13 mouse cellular contexts compared by ENCODE assay signal in the genomic region with DNA sequence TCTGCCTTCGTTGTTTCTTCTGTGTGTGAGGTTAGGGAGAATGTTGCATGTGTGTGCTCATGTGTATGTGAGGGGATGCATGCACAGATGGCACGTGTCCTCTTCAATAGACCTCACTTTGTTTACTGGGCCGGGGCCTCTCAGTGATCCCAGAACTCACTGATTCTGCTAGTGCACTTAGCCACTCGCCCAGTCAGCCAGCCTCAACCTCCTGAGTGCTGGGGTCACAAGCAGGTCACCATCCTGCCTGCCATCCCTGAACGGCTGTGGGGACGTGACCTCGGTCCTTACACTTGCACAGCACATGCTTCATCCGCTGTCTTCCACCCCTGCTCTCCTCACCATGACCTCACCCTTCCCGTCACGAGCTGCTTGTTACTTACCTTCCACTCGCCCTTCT. TPM values are rescaled to one million over a fixed set of nuclear protein-coding genes. Genes with fewer than 3 reads are reported as not detected.
A peak's percentile ranks its signal among the peaks of the same experiment; 100 is the strongest.
DNase-seq lines count a peak whose midpoint lies in the region; ATAC-seq and TF ChIP-seq lines count a peak whose summit lies in the region.
"Had no signal": no experiment of that assay in that cellular context is flagged by ENCODE, and none has a peak within 500 bp of the region (broad histone marks: within the 10 kb centered on the region; RNA-seq: fewer than 3 reads in every experiment).

No protein-coding gene starts in this region.

- no peak overlapping the region for H3K4me2 ChIP-seq in heart, embryonic 13.5 days
- H3K4me2 ChIP-seq in heart, embryonic 11.5 days = no peak overlapping the region
- H3K4me2 ChIP-seq in neural tube, embryonic 15.5 days = no peak overlapping the region
- H3K4me2 ChIP-seq in hindbrain, postnatal 0 days (ENCODE audit: low read depth, low read length) = no peak overlapping the region

- peak overlapping the region; percentile 28; the same call in 1 of the 2 replicates for H3K9ac ChIP-seq in heart, embryonic 13.5 days
- no peak overlapping the region for H3K9ac ChIP-seq in heart, embryonic 11.5 days (ENCODE audit: low read depth, low read length)
- H3K9ac ChIP-seq in neural tube, embryonic 15.5 days (replicated peaks) = no peak overlapping the region
- no peak overlapping the region for H3K9ac ChIP-seq in hindbrain, postnatal 0 days (replicated peaks; ENCODE audit: low read length)
- H3K9ac ChIP-seq: liver, embryonic 14.5 days had no signal

- ATAC-seq in heart, embryonic 13.5 days (ENCODE audit: extremely low read depth, insufficient number of reproducible peaks, low FRiP score, low TSS enrichment) = no peak
- ATAC-seq in heart, embryonic 11.5 days (replicated peaks; ENCODE audit: insufficient number of reproducible peaks, low FRiP score, low TSS enrichment) = no peak
- no peak for ATAC-seq in neural tube, embryonic 15.5 days (ENCODE audit: low FRiP score)
- ATAC-seq in hindbrain, postnatal 0 days = peak; percentile 37; the same call in 1 of the 2 replicates
- ATAC-seq in megakaryocyte progenitor cell, adult 5-6 weeks (replicated peaks; ENCODE audit: poor library complexity) = no peak

- H3K27me3 ChIP-seq in heart, embryonic 13.5 days (replicated peaks) = no peaks in the 10 kb centered on the region
- no peaks in the 10 kb centered on the region for H3K27me3 ChIP-seq in heart, embryonic 11.5 days (ENCODE audit: control insufficient read depth, insufficient read depth, low read length)
- no peaks in the 10 kb centered on the region for H3K27me3 ChIP-seq in neural tube, embryonic 15.5 days (replicated peaks)
- H3K27me3 ChIP-seq in hindbrain, postnatal 0 days (ENCODE audit: insufficient read depth, low read length) = no peaks in the 10 kb centered on the region

- WGBS in heart, embryonic 13.5 days = 42% methylated on average over 11 of the region's 11 CpGs
- WGBS in heart, embryonic 11.5 days (ENCODE audit: insufficient replicate concordance) = 38% methylated on average over 11 of the region's 11 CpGs
- 37% methylated on average over 11 of the region's 11 CpGs for WGBS in neural tube, embryonic 15.5 days
- 57% methylated on average over 11 of the region's 11 CpGs for WGBS in hindbrain, postnatal 0 days

- peaks cover 32% of the 10 kb centered on the region for H3K4me1 ChIP-seq in heart, embryonic 13.5 days
- peaks cover 9% of the 10 kb centered on the region; the same call in 1 of the 2 replicates for H3K4me1 ChIP-seq in heart, embryonic 11.5 days (ENCODE audit: control insufficient read depth, insufficient read depth, low read length)
- H3K4me1 ChIP-seq in neural tube, embryonic 15.5 days = peaks cover 16% of the 10 kb centered on the region
- H3K4me1 ChIP-seq in hindbrain, postnatal 0 days (ENCODE audit: insufficient read depth, low read length) = no peaks in the 10 kb centered on the region

- no peaks in the 10 kb centered on the region for H3K9me3 ChIP-seq in heart, embryonic 13.5 days
- no peaks in the 10 kb centered on the region for H3K9me3 ChIP-seq in heart, embryonic 11.5 days (replicated peaks; ENCODE audit: control insufficient read depth, low read length)
- H3K9me3 ChIP-seq in neural tube, embryonic 15.5 days (replicated peaks) = no peaks in the 10 kb centered on the region
- H3K9me3 ChIP-seq in hindbrain, postnatal 0 days (ENCODE audit: low read length) = no peaks in the 10 kb centered on the region

- DNase-seq in neural tube, embryonic 10.5 days (ENCODE audit: extremely low spot score, low spot score) = peak; percentile 41
- peak; percentile 38 for DNase-seq in hindbrain, postnatal 0 days (ENCODE audit: low spot score)
- DNase-seq in kidney, postnatal 14 days = no peak
- DNase-seq: layer of hippocampus, adult 9-11 months; right cerebral cortex, postnatal 14 days had no signal

- no peak overlapping the region for H3K4me3 ChIP-seq in heart, embryonic 13.5 days
- H3K4me3 ChIP-seq in heart, embryonic 11.5 days (ENCODE audit: low read depth, low read length) = no peak overlapping the region
- no peak overlapping the region for H3K4me3 ChIP-seq in neural tube, embryonic 15.5 days (replicated peaks)
- no peak overlapping the region for H3K4me3 ChIP-seq in hindbrain, postnatal 0 days (ENCODE audit: low read length)
- H3K4me3 ChIP-seq: erythroblast, embryonic 14.5 days had no signal

- peaks cover 29% of the 10 kb centered on the region for H3K36me3 ChIP-seq in heart, embryonic 13.5 days
- no peaks in the 10 kb centered on the region for H3K36me3 ChIP-seq in heart, embryonic 11.5 days (ENCODE audit: control insufficient read depth, insufficient read depth, low read length)
- H3K36me3 ChIP-seq in neural tube, embryonic 15.5 days = peaks cover 34% of the 10 kb centered on the region
- peaks cover 15% of the 10 kb centered on the region for H3K36me3 ChIP-seq in hindbrain, postnatal 0 days (ENCODE audit: insufficient read depth, low read length)

- no peak for TF ChIP-seq CTCF in hindbrain, postnatal 0 days (IDR thresholded peaks at IDR 0.05; ENCODE audit: low read depth)

- H3K27ac ChIP-seq in heart, embryonic 13.5 days (replicated peaks) = no peak overlapping the region
- no peak overlapping the region for H3K27ac ChIP-seq in heart, embryonic 11.5 days (ENCODE audit: low read depth, low read length)
- no peak overlapping the region for H3K27ac ChIP-seq in neural tube, embryonic 15.5 days (replicated peaks)
- H3K27ac ChIP-seq in hindbrain, postnatal 0 days = peak overlapping the region; percentile 52
- H3K27ac ChIP-seq: liver, embryonic 14.5 days had no signal

RNA-seq across cellular contexts. Expression of gene Stxbp1, which starts 23.9 kb away (rescaled TPM):
- 23.6 and 24.8 TPM in 2 replicates for polyA plus RNA-seq in heart, embryonic 13.5 days (2015; fragmentation: Nextera tagmentation; extraction: Ambion mirVana)
- polyA plus RNA-seq in heart, embryonic 11.5 days (2014; fragmentation: Nextera tagmentation; extraction: Ambion mirVana) = 20.6 and 26.1 TPM in 2 replicates
- 276 and 315 TPM in 2 replicates for polyA plus RNA-seq in neural tube, embryonic 15.5 days (2015; fragmentation: Nextera tagmentation; extraction: Ambion mirVana)
- total RNA-seq in hindbrain, postnatal 0 days (2014; rRNA removed) = 142 and 149 TPM in 2 replicates
- 318 and 348 TPM in 2 replicates for polyA plus RNA-seq in hindbrain, postnatal 0 days (2015; fragmentation: Nextera tagmentation; extraction: Ambion mirVana)
- total RNA-seq in megakaryocyte progenitor cell, adult 5-6 weeks (2015) = 2.9 and 4.7 TPM in 2 replicates
- 1.6 and 3.7 TPM in 2 replicates for total RNA-seq in megakaryocyte progenitor cell, adult 5-6 weeks (2017)

RNA-seq across cellular contexts. Expression of gene Cfap157, which starts 38.9 kb away (rescaled TPM):
- polyA plus RNA-seq in heart, embryonic 13.5 days (2015; fragmentation: Nextera tagmentation; extraction: Ambion mirVana) = 0.20 and 0.45 TPM in 2 replicates
- polyA plus RNA-seq in heart, embryonic 11.5 days (2014; fragmentation: Nextera tagmentation; extraction: Ambion mirVana) = 0.57 and 0.84 TPM in 2 replicates
- polyA plus RNA-seq in neural tube, embryonic 15.5 days (2015; fragmentation: Nextera tagmentation; extraction: Ambion mirVana) = 1.1 and 2.1 TPM in 2 replicates
- total RNA-seq in hindbrain, postnatal 0 days (2014; rRNA removed) = 0.16 and 0.40 TPM in 2 replicates
- 0.64 and 1.1 TPM in 2 replicates for polyA plus RNA-seq in hindbrain, postnatal 0 days (2015; fragmentation: Nextera tagmentation; extraction: Ambion mirVana)
- not detected in 2 replicates for total RNA-seq in megakaryocyte progenitor cell, adult 5-6 weeks (2015)
- total RNA-seq in megakaryocyte progenitor cell, adult 5-6 weeks (2017) = not detected in 2 replicates
- total RNA-seq: gastrocnemius, postnatal 4 days; megakaryocyte-erythroid progenitor cell, adult 5-6 weeks had no signal
- polyA plus RNA-seq: erythroblast, embryonic 14.5 days; liver, embryonic 14.5 days had no signal

RNA-seq across cellular contexts. Expression of gene Ptrh1, which starts 47.6 kb away (rescaled TPM):
- 3.9 and 4.4 TPM in 2 replicates for polyA plus RNA-seq in heart, embryonic 13.5 days (2015; fragmentation: Nextera tagmentation; extraction: Ambion mirVana)
- 3.7 and 5.7 TPM in 2 replicates for polyA plus RNA-seq in heart, embryonic 11.5 days (2014; fragmentation: Nextera tagmentation; extraction: Ambion mirVana)
- 6.1 and 7.5 TPM in 2 replicates for polyA plus RNA-seq in neural tube, embryonic 15.5 days (2015; fragmentation: Nextera tagmentation; extraction: Ambion mirVana)
- total RNA-seq in hindbrain, postnatal 0 days (2014; rRNA removed) = 0.75 and 2.9 TPM in 2 replicates
- polyA plus RNA-seq in hindbrain, postnatal 0 days (2015; fragmentation: Nextera tagmentation; extraction: Ambion mirVana) = 4.0 and 4.4 TPM in 2 replicates
- 2.7 and 2.9 TPM in 2 replicates for total RNA-seq in megakaryocyte progenitor cell, adult 5-6 weeks (2015)
- total RNA-seq in megakaryocyte progenitor cell, adult 5-6 weeks (2017) = 1.4 TPM in 2 replicates
- polyA plus RNA-seq: erythroblast, embryonic 14.5 days had no signal

RNA-seq across cellular contexts. Expression of gene Ttc16, which starts 47.7 kb away (rescaled TPM):
- 0.11 and 0.17 TPM in 2 replicates for polyA plus RNA-seq in heart, embryonic 13.5 days (2015; fragmentation: Nextera tagmentation; extraction: Ambion mirVana)
- polyA plus RNA-seq in heart, embryonic 11.5 days (2014; fragmentation: Nextera tagmentation; extraction: Ambion mirVana) = 0.08 and 0.27 TPM in 2 replicates
- 0.50 and 0.70 TPM in 2 replicates for polyA plus RNA-seq in neural tube, embryonic 15.5 days (2015; fragmentation: Nextera tagmentation; extraction: Ambion mirVana)
- 0.78 and 1.6 TPM in 2 replicates for total RNA-seq in hindbrain, postnatal 0 days (2014; rRNA removed)
- 0.58 and 0.76 TPM in 2 replicates for polyA plus RNA-seq in hindbrain, postnatal 0 days (2015; fragmentation: Nextera tagmentation; extraction: Ambion mirVana)
- 0.12 TPM in 1 of 2 replicates, not detected in the other for total RNA-seq in megakaryocyte progenitor cell, adult 5-6 weeks (2015)
- 0.41 TPM in 1 of 2 replicates, not detected in the other for total RNA-seq in megakaryocyte progenitor cell, adult 5-6 weeks (2017)
- total RNA-seq: gastrocnemius, postnatal 4 days had no signal
- polyA plus RNA-seq: erythroblast, embryonic 14.5 days had no signal

RNA-seq across cellular contexts. Expression of gene Fam129b, which starts 52.8 kb away (rescaled TPM):
- polyA plus RNA-seq in heart, embryonic 13.5 days (2015; fragmentation: Nextera tagmentation; extraction: Ambion mirVana) = 46.4 and 47.1 TPM in 2 replicates
- 21.5 and 24.2 TPM in 2 replicates for polyA plus RNA-seq in heart, embryonic 11.5 days (2014; fragmentation: Nextera tagmentation; extraction: Ambion mirVana)
- 30.7 and 34.7 TPM in 2 replicates for polyA plus RNA-seq in neural tube, embryonic 15.5 days (2015; fragmentation: Nextera tagmentation; extraction: Ambion mirVana)
- 49.8 and 52.7 TPM in 2 replicates for total RNA-seq in hindbrain, postnatal 0 days (2014; rRNA removed)
- 20.8 and 23.5 TPM in 2 replicates for polyA plus RNA-seq in hindbrain, postnatal 0 days (2015; fragmentation: Nextera tagmentation; extraction: Ambion mirVana)
- 3.3 and 3.5 TPM in 2 replicates for total RNA-seq in megakaryocyte progenitor cell, adult 5-6 weeks (2015)
- total RNA-seq in megakaryocyte progenitor cell, adult 5-6 weeks (2017) = 6.5 and 6.8 TPM in 2 replicates

Comparison
In these comparisons a context has a peak if more than half of its experiments do, and no peak if none do; other contexts are left out.
1. RNA of gene Stxbp1, which starts 23.9 kb away (polyA plus RNA-seq): 318 to 348 TPM in hindbrain, postnatal 0 days and 276 to 315 TPM in neural tube, embryonic 15.5 days; 23.6 to 24.8 TPM in heart, embryonic 13.5 days and 20.6 to 26.1 TPM in heart, embryonic 11.5 days; every median in the first group is over 10 times any median in the second.